Mouse (Mus musculus): ENCODE results near the gene Rps18. TPM values are rescaled to one million over a fixed set of nuclear protein-coding genes. Genes with fewer than 3 reads are reported as not detected.

Rps18 gene
- total and polyA plus RNA-seq, 2 experiments from 2014 or later: 876 to 1,357 TPM

DNA sequence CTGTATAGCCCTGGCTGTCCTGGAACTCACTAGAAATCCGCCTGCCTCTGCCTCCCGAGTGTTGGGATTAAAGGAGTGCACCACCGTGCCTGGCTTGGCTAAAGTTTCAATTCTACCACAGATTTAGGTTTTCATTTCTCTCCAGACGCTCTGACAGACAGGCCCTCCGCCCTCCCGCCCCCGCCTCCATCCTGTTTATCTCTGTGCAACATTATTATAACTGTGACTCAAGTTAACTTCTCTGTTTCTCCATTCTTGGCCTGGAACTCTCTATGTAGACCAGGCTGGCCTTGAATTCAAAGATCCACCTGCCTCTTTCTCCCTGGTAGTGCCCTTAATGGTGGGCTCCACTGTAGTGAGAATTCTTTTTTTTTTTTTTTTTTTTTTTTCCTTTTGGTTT is 53.3 kb downstream of the Rps18 start:
- no peak overlapping the region for H3K4me2 ChIP-seq (ENCODE audit: low read depth)
- WGBS: 88% methylated on average over 7 of the region's 7 CpGs
- H3K4me1 ChIP-seq (ENCODE audit: insufficient read depth): no peaks in the 10 kb centered on the region
- no peaks in the 10 kb centered on the region for H3K27me3 ChIP-seq (ENCODE audit: insufficient read depth, low read length)
- H3K4me3 ChIP-seq (ENCODE audit: low read depth, low read length): no peak overlapping the region
- no peak for DNase-seq
- H3K36me3 ChIP-seq (ENCODE audit: insufficient read depth): no peaks in the 10 kb centered on the region
- no peak for ATAC-seq
- H3K9me3 ChIP-seq (ENCODE audit: low read length): no peaks in the 10 kb centered on the region
- H3K27ac ChIP-seq (ENCODE audit: low read depth, low read length): no peak overlapping the region
- TF ChIP-seq CTCF (IDR thresholded peaks at IDR 0.05; ENCODE audit: low read depth): no peak
- H3K9ac ChIP-seq: no peak overlapping the region

DNA sequence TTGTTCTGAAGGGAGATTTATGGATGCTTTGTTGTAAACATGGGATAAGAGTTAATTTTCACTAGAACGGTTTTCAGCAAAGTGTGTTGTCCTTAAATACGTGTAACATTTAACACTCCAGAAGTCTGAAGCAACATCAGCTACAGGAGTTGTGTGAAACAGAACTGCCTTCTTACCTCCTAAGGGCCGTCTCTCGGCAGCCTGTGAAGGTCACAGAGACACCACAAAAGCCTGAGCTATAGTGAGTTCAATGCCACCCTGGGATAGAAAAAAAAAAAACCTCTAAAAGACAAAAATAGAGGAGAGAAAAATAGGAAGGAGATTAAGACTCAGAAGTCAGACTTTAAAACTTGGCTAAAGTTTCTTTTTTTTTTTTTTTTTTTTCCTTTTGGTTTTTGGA is 53.7 kb downstream of the Rps18 start:
- no peaks in the 10 kb centered on the region for H3K36me3 ChIP-seq (ENCODE audit: insufficient read depth)

More for the DNA sequence above, 53.7 kb downstream of the Rps18 start:
- Histone ChIP-seq H3K9me3 (ENCODE audit: low read length) (no peaks in the 10 kb centered on the region), H3K27ac (ENCODE audit: low read depth, low read length) (no peak overlapping the region), H3K4me2 (ENCODE audit: low read depth) (no peak overlapping the region), H3K27me3 (ENCODE audit: insufficient read depth, low read length) (no peaks in the 10 kb centered on the region), H3K4me3 (ENCODE audit: low read depth, low read length) (no peak overlapping the region), H3K4me1 (ENCODE audit: insufficient read depth) (no peaks in the 10 kb centered on the region), H3K9ac (no peak overlapping the region)
- no peak for TF ChIP-seq CTCF (IDR thresholded peaks at IDR 0.05; ENCODE audit: low read depth)
- DNase-seq (no peak), ATAC-seq (no peak)
- WGBS: 76% methylated on average over 4 of the region's 4 CpGs

Other genes with a start within 250 kb of the Rps18 start
Only the 30 nearest of the 33 such genes appear.
- gene Rab11b, start 195.5 kb downstream of the Rps18 start, total RNA-seq (2014; rRNA removed): 78.1 and 106 TPM in 2 replicates
- gene Rab11b, start 195.5 kb downstream of the Rps18 start, polyA plus RNA-seq (2015; fragmentation: Nextera tagmentation; extraction: Ambion mirVana): 527 and 560 TPM in 2 replicates
- 13.2 and 17.2 TPM in 2 replicates for gene Angptl4, start 174.2 kb downstream of the Rps18 start, total RNA-seq (2014; rRNA removed)
- gene Angptl4, start 174.2 kb downstream of the Rps18 start, polyA plus RNA-seq (2015; fragmentation: Nextera tagmentation; extraction: Ambion mirVana): 24.4 and 25.2 TPM in 2 replicates
- gene Kank3, start 145.5 kb downstream of the Rps18 start, total RNA-seq (2014; rRNA removed): 36.5 and 42.7 TPM in 2 replicates
- 35.8 and 43.4 TPM in 2 replicates for gene Kank3, start 145.5 kb downstream of the Rps18 start, polyA plus RNA-seq (2015; fragmentation: Nextera tagmentation; extraction: Ambion mirVana)
- gene Rps28, start 131.4 kb downstream of the Rps18 start, total RNA-seq (2014; rRNA removed): 589 and 1,055 TPM in 2 replicates
- gene Rps28, start 131.4 kb downstream of the Rps18 start, polyA plus RNA-seq (2015; fragmentation: Nextera tagmentation; extraction: Ambion mirVana): 603 and 823 TPM in 2 replicates
- 258 and 291 TPM in 2 replicates for gene Ndufa7, start 131.4 kb downstream of the Rps18 start, total RNA-seq (2014; rRNA removed)
- gene Ndufa7, start 131.4 kb downstream of the Rps18 start, polyA plus RNA-seq (2015; fragmentation: Nextera tagmentation; extraction: Ambion mirVana): 529 and 626 TPM in 2 replicates
- gene Cd320, start 112.9 kb downstream of the Rps18 start, total RNA-seq (2014; rRNA removed): 17.2 and 27.5 TPM in 2 replicates
- gene Cd320, start 112.9 kb downstream of the Rps18 start, polyA plus RNA-seq (2015; fragmentation: Nextera tagmentation; extraction: Ambion mirVana): 50.3 and 53.6 TPM in 2 replicates
- not detected in 2 replicates for gene Gm7029, start 82.2 kb downstream of the Rps18 start, total RNA-seq (2014; rRNA removed)
- gene Gm7029, start 82.2 kb downstream of the Rps18 start, polyA plus RNA-seq (2015; fragmentation: Nextera tagmentation; extraction: Ambion mirVana): not detected in 2 replicates
- gene Kifc1, start 65.3 kb downstream of the Rps18 start, total RNA-seq (2014; rRNA removed): 4.3 and 4.7 TPM in 2 replicates
- 1.3 and 1.4 TPM in 2 replicates for gene Kifc1, start 65.3 kb downstream of the Rps18 start, polyA plus RNA-seq (2015; fragmentation: Nextera tagmentation; extraction: Ambion mirVana)
- gene Platr17, start 50.9 kb downstream of the Rps18 start, total RNA-seq (2014; rRNA removed): not detected in 2 replicates
- 1.9 and 2.0 TPM in 2 replicates for gene Platr17, start 50.9 kb downstream of the Rps18 start, polyA plus RNA-seq (2015; fragmentation: Nextera tagmentation; extraction: Ambion mirVana)
- 70.4 and 77.1 TPM in 2 replicates for gene Daxx, start 46.6 kb downstream of the Rps18 start, total RNA-seq (2014; rRNA removed)
- 41.5 and 45.2 TPM in 2 replicates for gene Daxx, start 46.6 kb downstream of the Rps18 start, polyA plus RNA-seq (2015; fragmentation: Nextera tagmentation; extraction: Ambion mirVana)
- 27.2 and 36.0 TPM in 2 replicates for gene Tapbp, start 40.1 kb downstream of the Rps18 start, total RNA-seq (2014; rRNA removed)
- 25.0 and 26.2 TPM in 2 replicates for gene Tapbp, start 40.1 kb downstream of the Rps18 start, polyA plus RNA-seq (2015; fragmentation: Nextera tagmentation; extraction: Ambion mirVana)
- 34.4 and 44.0 TPM in 2 replicates for gene Zbtb22, start 40.1 kb downstream of the Rps18 start, total RNA-seq (2014; rRNA removed)
- gene Zbtb22, start 40.1 kb downstream of the Rps18 start, polyA plus RNA-seq (2015; fragmentation: Nextera tagmentation; extraction: Ambion mirVana): 20.4 and 22.3 TPM in 2 replicates
- 75.7 and 76.3 TPM in 2 replicates for gene Rgl2, start 26.5 kb downstream of the Rps18 start, total RNA-seq (2014; rRNA removed)
- gene Rgl2, start 26.5 kb downstream of the Rps18 start, polyA plus RNA-seq (2015; fragmentation: Nextera tagmentation; extraction: Ambion mirVana): 24.1 and 27.1 TPM in 2 replicates
- 57.0 and 78.4 TPM in 2 replicates for gene Pfdn6, start 15.7 kb downstream of the Rps18 start, total RNA-seq (2014; rRNA removed)
- gene Pfdn6, start 15.7 kb downstream of the Rps18 start, polyA plus RNA-seq (2015; fragmentation: Nextera tagmentation; extraction: Ambion mirVana): 173 and 185 TPM in 2 replicates
- 18.9 and 21.9 TPM in 2 replicates for gene Wdr46, start 15.3 kb downstream of the Rps18 start, total RNA-seq (2014; rRNA removed)
- gene Wdr46, start 15.3 kb downstream of the Rps18 start, polyA plus RNA-seq (2015; fragmentation: Nextera tagmentation; extraction: Ambion mirVana): 15.9 and 23.2 TPM in 2 replicates
- gene B3galt4, start 4.5 kb downstream of the Rps18 start, total RNA-seq (2014; rRNA removed): 11.5 and 11.7 TPM in 2 replicates
- 8.3 and 9.8 TPM in 2 replicates for gene B3galt4, start 4.5 kb downstream of the Rps18 start, polyA plus RNA-seq (2015; fragmentation: Nextera tagmentation; extraction: Ambion mirVana)
- 46.2 and 46.8 TPM in 2 replicates for gene Vps52, start 189 bp downstream of the Rps18 start, total RNA-seq (2014; rRNA removed)
- 59.6 and 66.1 TPM in 2 replicates for gene Vps52, start 189 bp downstream of the Rps18 start, polyA plus RNA-seq (2015; fragmentation: Nextera tagmentation; extraction: Ambion mirVana)
- gene H2-K1, start 44.3 kb upstream of the Rps18 start, total RNA-seq (2014; rRNA removed): 14.3 and 21.9 TPM in 2 replicates
- 17.3 and 21.2 TPM in 2 replicates for gene H2-K1, start 44.3 kb upstream of the Rps18 start, polyA plus RNA-seq (2015; fragmentation: Nextera tagmentation; extraction: Ambion mirVana)
- gene Ring1, start 68.7 kb upstream of the Rps18 start, total RNA-seq (2014; rRNA removed): 20.7 and 21.4 TPM in 2 replicates
- gene Ring1, start 68.7 kb upstream of the Rps18 start, polyA plus RNA-seq (2015; fragmentation: Nextera tagmentation; extraction: Ambion mirVana): 15.7 and 19.0 TPM in 2 replicates
- 39.1 and 58.0 TPM in 2 replicates for gene H2-Ke6, start 72.1 kb upstream of the Rps18 start, total RNA-seq (2014; rRNA removed)
- 54.6 and 55.7 TPM in 2 replicates for gene H2-Ke6, start 72.1 kb upstream of the Rps18 start, polyA plus RNA-seq (2015; fragmentation: Nextera tagmentation; extraction: Ambion mirVana)
- 126 and 161 TPM in 2 replicates for gene Slc39a7, start 75.7 kb upstream of the Rps18 start, total RNA-seq (2014; rRNA removed)
- 124 and 138 TPM in 2 replicates for gene Slc39a7, start 75.7 kb upstream of the Rps18 start, polyA plus RNA-seq (2015; fragmentation: Nextera tagmentation; extraction: Ambion mirVana)
- gene Rxrb, start 75.8 kb upstream of the Rps18 start, total RNA-seq (2014; rRNA removed): 56.2 and 60.8 TPM in 2 replicates
- 58.1 and 58.4 TPM in 2 replicates for gene Rxrb, start 75.8 kb upstream of the Rps18 start, polyA plus RNA-seq (2015; fragmentation: Nextera tagmentation; extraction: Ambion mirVana)
- gene Col11a2, start 83.4 kb upstream of the Rps18 start, total RNA-seq (2014; rRNA removed): 10.2 and 28.0 TPM in 2 replicates
- 1.2 and 2.1 TPM in 2 replicates for gene Col11a2, start 83.4 kb upstream of the Rps18 start, polyA plus RNA-seq (2015; fragmentation: Nextera tagmentation; extraction: Ambion mirVana)
- gene H2-Oa, start 136.3 kb upstream of the Rps18 start, total RNA-seq (2014; rRNA removed): not detected in 2 replicates
- 0.13 TPM in 1 of 2 replicates, not detected in the other for gene H2-Oa, start 136.3 kb upstream of the Rps18 start, polyA plus RNA-seq (2015; fragmentation: Nextera tagmentation; extraction: Ambion mirVana)
- 21.5 and 25.7 TPM in 2 replicates for gene H2-DMa, start 163.5 kb upstream of the Rps18 start, total RNA-seq (2014; rRNA removed)
- 19.2 and 23.5 TPM in 2 replicates for gene H2-DMa, start 163.5 kb upstream of the Rps18 start, polyA plus RNA-seq (2015; fragmentation: Nextera tagmentation; extraction: Ambion mirVana)
- gene Brd2, start 166.6 kb upstream of the Rps18 start, total RNA-seq (2014; rRNA removed): 191 and 219 TPM in 2 replicates
- gene Brd2, start 166.6 kb upstream of the Rps18 start, polyA plus RNA-seq (2015; fragmentation: Nextera tagmentation; extraction: Ambion mirVana): 122 and 129 TPM in 2 replicates
- 2.2 and 2.4 TPM in 2 replicates for gene H2-DMb2, start 187.3 kb upstream of the Rps18 start, total RNA-seq (2014; rRNA removed)
- gene H2-DMb2, start 187.3 kb upstream of the Rps18 start, polyA plus RNA-seq (2015; fragmentation: Nextera tagmentation; extraction: Ambion mirVana): 0.72 and 1.0 TPM in 2 replicates
- gene H2-DMb1, start 197.1 kb upstream of the Rps18 start, total RNA-seq (2014; rRNA removed): 0.62 and 2.8 TPM in 2 replicates
- 1.5 and 1.7 TPM in 2 replicates for gene H2-DMb1, start 197.1 kb upstream of the Rps18 start, polyA plus RNA-seq (2015; fragmentation: Nextera tagmentation; extraction: Ambion mirVana)
- gene Tap1, start 231.6 kb upstream of the Rps18 start, total RNA-seq (2014; rRNA removed): 5.2 and 7.5 TPM in 2 replicates
- gene Tap1, start 231.6 kb upstream of the Rps18 start, polyA plus RNA-seq (2015; fragmentation: Nextera tagmentation; extraction: Ambion mirVana): 4.6 and 5.0 TPM in 2 replicates
- 1.2 and 1.9 TPM in 2 replicates for gene Psmb9, start 231.8 kb upstream of the Rps18 start, total RNA-seq (2014; rRNA removed)
- gene Psmb9, start 231.8 kb upstream of the Rps18 start, polyA plus RNA-seq (2015; fragmentation: Nextera tagmentation; extraction: Ambion mirVana): 2.0 and 2.3 TPM in 2 replicates